Mouse (Mus musculus) heart, postnatal 0 days (tissue): ENCODE measurements at regions not wholly inside any gene's neighbourhood (a gene's known extent, or its start where the extent isn't known, plus 50 kb on each side); places are given as distances from the start of the nearest gene placed in this dataset.

ENCODE experiments used
- ATAC-seq: fragments of 200-750 bp; cut with Nextera tagmentation; 2 replicates; pipeline ENCODE4 v1.8.0; 2017; ENCODE audit warnings: low read depth, moderate number of reproducible peaks, moderate library complexity; ENCODE audit not compliant: insufficient read depth
- DNase-seq: peaks from one replicate; pipeline ENCODE4 v3.0.0-alpha.2; 2016; ENCODE audit warnings: low spot score
- H3K27ac ChIP-seq: fragments of 300-500 bp; sonication (generic); 2 replicates; pipeline ENCODE4 v1.5.1; 2014; ENCODE audit warnings: low read depth, mild to moderate bottlenecking
- H3K27me3 ChIP-seq: fragments of 300-500 bp; sonication (generic); 2 replicates; pipeline ENCODE4 v1.6.1; 2014; ENCODE audit warnings: low read length, mixed read lengths; ENCODE audit not compliant: control insufficient read depth, insufficient read depth
- H3K36me3 ChIP-seq: fragments of 300-500 bp; sonication (generic); replicated peaks from 2 replicates; pipeline ENCODE4 v1.6.1; 2014; ENCODE audit warnings: low read length, mixed read lengths; ENCODE audit not compliant: control insufficient read depth, insufficient read depth
- H3K4me1 ChIP-seq: fragments of 300-500 bp; sonication (generic); 2 replicates; pipeline ENCODE4 v1.6.1; 2014; ENCODE audit warnings: antibody characterized with exemption; ENCODE audit not compliant: control insufficient read depth, insufficient read depth
- H3K4me2 ChIP-seq: fragments of 300-500 bp; sonication (generic); 2 replicates; pipeline ENCODE4 v1.6.1; 2014; ENCODE audit warnings: low read depth, mild to moderate bottlenecking, low read length, moderate library complexity
- H3K4me3 ChIP-seq: fragments of 300-500 bp; sonication (generic); 2 replicates; pipeline ENCODE4 v1.5.1; 2014; ENCODE audit warnings: low read depth, low read length
- H3K9ac ChIP-seq: fragments of 300-500 bp; sonication (generic); replicated peaks from 2 replicates; pipeline ENCODE4 v1.6.1; 2014; ENCODE audit warnings: low read depth, low read length, mixed read lengths
- H3K9me3 ChIP-seq: fragments of 300-500 bp; sonication (generic); replicated peaks from 2 replicates; pipeline ENCODE4 v1.6.1; 2016; ENCODE audit warnings: low read length; ENCODE audit not compliant: control insufficient read depth
- CTCF ChIP-seq: IDR thresholded peaks from 2 replicates; pipeline ENCODE4 v1.5.1; 2016; ENCODE audit warnings: antibody characterized with exemption, control low read depth, low read depth
- EP300 ChIP-seq: IDR thresholded peaks from 2 replicates; pipeline ENCODE4 v1.6.1; 2016; ENCODE audit warnings: antibody characterized with exemption, low read depth
- WGBS: fragments of 180-500 bp; shearing (Covaris S2); extraction: QIAGEN DNeasy Blood & Tissue Kit; methylation state at CpG from one replicate; pipeline ENCODE4 v1.1.7; 2014; 5-methylcytosine and 5-hydroxymethylcytosine counted together

DNA sequence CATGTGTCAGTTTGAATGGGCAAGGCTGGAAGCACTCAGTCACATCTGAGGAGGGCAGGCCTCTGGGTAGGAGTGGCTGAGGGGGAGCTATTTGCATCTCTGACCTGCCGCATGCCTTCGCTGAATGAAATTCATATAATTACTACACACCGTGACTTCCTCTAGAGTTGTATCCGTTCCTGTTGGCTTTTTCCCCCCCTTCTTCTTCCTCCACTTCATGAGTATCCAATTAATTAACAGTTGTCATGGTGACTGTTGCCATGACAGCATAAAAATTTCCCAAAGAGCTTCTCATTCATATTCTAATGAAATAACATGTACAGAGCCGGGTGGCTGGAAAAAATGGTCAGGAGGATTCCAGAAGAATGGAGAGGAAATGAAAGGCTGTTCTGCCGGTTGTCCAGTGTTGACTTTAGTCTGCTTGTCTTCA lies 208.6 kb upstream of the Gm10131 start:
- H3K4me3 ChIP-seq: no peak overlapping the region
- no peak overlapping the region for H3K9ac ChIP-seq
- H3K36me3 ChIP-seq: no peaks in the 10 kb centered on the region
- DNase-seq (no peak), ATAC-seq (no peak)
- no peaks in the 10 kb centered on the region for H3K9me3 ChIP-seq
- 0 out of 2 replicates have a peak, but pooled peaks cover under 1% of the 10 kb centered on the region for H3K27me3 ChIP-seq
- TF ChIP-seq CTCF (no peak), EP300 (no peak)
- H3K4me1 ChIP-seq: no peaks in the 10 kb centered on the region
- WGBS: 67% methylated on average over 6 of the region's 6 CpGs
- H3K4me2 ChIP-seq: no peak overlapping the region
- no peak overlapping the region for H3K27ac ChIP-seq

- no peaks in the 10 kb centered on the region for H3K36me3 ChIP-seq
- no peak overlapping the region for H3K4me2 ChIP-seq
- H3K27ac ChIP-seq: no peak overlapping the region
- no peaks in the 10 kb centered on the region for H3K4me1 ChIP-seq
- TF ChIP-seq CTCF (no peak), EP300 (no peak)
- DNase-seq (no peak), ATAC-seq (no peak)
- H3K9ac ChIP-seq: no peak overlapping the region
- H3K27me3 ChIP-seq: no peaks in the 10 kb centered on the region
- no peak overlapping the region for H3K4me3 ChIP-seq
- no peaks in the 10 kb centered on the region for H3K9me3 ChIP-seq
- 86% methylated on average over 5 of the region's 5 CpGs for WGBS
Observed at GRCm38 (mm10) chr8:34319719-34320118, 208.2 kb upstream of the Gm10131 start.

DNA sequence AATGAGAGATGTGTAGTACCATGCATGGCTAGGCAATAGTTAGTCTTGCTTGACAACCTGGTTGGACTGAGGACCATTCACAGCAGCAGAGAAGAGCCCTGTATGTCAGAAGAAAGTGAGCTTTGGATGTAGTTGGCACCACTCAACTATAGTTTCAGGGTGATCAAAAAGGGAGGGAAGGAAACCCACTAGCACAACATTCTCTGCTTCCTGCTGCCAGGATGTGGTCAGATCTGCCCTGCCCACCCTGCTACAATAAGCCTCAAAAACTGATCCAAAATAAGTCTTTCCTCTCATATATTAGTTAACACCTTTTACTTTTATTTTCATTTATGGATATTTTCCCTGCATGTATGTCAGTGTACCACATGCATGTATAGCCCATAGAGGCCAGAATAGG lies 203.7 kb upstream of the Gm10131 start:
- H3K27ac ChIP-seq: no peak overlapping the region
- no peak for DNase-seq
- no peak for ATAC-seq
- H3K4me2 ChIP-seq: no peak overlapping the region
- H3K9ac ChIP-seq: no peak overlapping the region
- H3K27me3 ChIP-seq: no peaks in the 10 kb centered on the region
- H3K36me3 ChIP-seq: no peaks in the 10 kb centered on the region
- TF ChIP-seq EP300 (no peak), CTCF (no peak)
- no peaks in the 10 kb centered on the region for H3K4me1 ChIP-seq
- no peaks in the 10 kb centered on the region for H3K9me3 ChIP-seq
- no peak overlapping the region for H3K4me3 ChIP-seq

DNA sequence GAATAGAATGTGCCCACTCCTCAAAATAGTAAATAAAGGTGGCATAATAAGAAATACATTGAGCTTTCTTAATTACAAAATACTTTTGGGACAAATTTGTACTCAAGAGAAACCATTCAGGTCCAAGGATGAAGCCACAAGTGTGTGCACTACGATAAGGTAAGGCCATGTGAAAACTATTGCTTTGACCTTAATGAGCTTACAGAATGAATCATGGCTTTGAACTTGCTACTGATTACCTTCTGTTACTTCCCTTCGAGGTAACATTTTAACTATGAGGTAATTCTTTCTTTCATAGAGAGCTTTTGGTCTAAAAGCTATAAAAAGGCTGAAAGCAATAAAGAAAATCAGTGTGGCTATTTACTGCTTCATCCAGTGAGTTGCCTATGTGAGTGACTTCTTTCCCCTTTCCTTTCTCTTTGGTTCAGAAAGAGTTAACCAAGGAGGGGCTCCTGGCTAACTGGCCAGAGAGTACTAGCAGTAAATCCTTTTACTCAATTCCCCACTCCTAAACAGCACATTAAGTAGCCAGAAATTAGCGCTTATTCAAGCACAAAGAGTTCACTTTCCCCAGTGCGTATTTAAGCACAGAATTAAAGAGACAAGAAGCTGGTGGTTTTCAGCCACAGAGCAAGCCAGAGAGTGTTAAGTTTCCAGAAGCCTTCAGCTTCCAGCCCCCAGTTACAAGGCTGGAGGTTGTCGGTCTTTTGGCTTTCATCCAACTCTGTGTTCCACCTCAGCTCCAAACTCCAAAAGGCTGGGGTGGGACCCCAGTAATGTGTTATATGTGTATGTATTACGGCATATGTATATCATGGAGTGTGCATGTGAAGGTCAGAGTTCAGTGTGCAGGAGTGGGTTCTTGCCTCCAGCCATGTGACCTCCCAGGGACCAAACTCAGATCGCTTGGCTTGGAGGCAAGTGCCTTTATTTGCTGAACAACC lies 194.3 kb upstream of the Gm10131 start:
- DNase-seq: no peak
- no peaks in the 10 kb centered on the region for H3K36me3 ChIP-seq
- H3K27me3 ChIP-seq: no peaks in the 10 kb centered on the region; the same call in 1 of the 2 replicates
- no peaks in the 10 kb centered on the region for H3K4me1 ChIP-seq
- no peak overlapping the region for H3K4me2 ChIP-seq
- no peak overlapping the region for H3K9ac ChIP-seq
- ATAC-seq: no peak
- TF ChIP-seq EP300 (no peak), CTCF (no peak)
- no peak overlapping the region for H3K27ac ChIP-seq
- no peak overlapping the region for H3K4me3 ChIP-seq
- 51% methylated on average over 7 of the region's 7 CpGs for WGBS
- 0 out of 2 replicates have a peak, but pooled peaks cover 3% of the 10 kb centered on the region for H3K9me3 ChIP-seq

DNA sequence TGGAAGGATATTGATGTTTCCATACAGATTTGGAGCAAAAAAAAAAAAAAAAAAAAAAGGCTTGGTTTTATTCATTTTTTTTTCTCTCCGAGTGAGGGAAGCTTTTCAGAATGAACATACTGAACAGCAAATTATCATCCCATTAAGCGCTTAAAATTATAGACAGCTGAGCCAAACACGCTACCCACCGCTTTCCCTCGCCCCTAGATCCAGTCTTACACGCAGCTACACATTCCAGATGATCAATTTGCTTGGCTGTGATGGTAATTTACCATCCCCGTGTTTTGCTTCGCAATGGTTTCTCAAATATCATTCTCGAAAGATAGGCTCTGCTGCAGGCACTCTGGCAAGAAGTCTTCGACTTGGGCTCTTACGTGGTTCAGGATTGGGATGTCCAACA lies 192.3 kb upstream of the Gm10131 start:
- DNase-seq (no peak), ATAC-seq (no peak)
- Histone ChIP-seq H3K27ac (no peak overlapping the region), H3K9ac (no peak overlapping the region), H3K9me3 (0 out of 2 replicates have a peak, but pooled peaks cover 3% of the 10 kb centered on the region), H3K4me1 (0 out of 2 replicates have a peak, but pooled peaks cover 6% of the 10 kb centered on the region), H3K36me3 (no peaks in the 10 kb centered on the region), H3K4me3 (no peak overlapping the region), H3K27me3 (no peaks in the 10 kb centered on the region; the same call in 1 of the 2 replicates), H3K4me2 (no peak overlapping the region)
- TF ChIP-seq CTCF (no peak), EP300 (no peak)
- 86% methylated on average over 11 of the region's 11 CpGs for WGBS
